Mouse (Mus musculus): ENCODE data around the gene Znfx1. TPM values are rescaled to one million over a fixed set of nuclear protein-coding genes. Genes with fewer than 3 reads are reported as not detected.

Gene Znfx1
- polyA plus RNA-seq, 1 experiment from 2014 or later, result 7.9 TPM

DNA sequence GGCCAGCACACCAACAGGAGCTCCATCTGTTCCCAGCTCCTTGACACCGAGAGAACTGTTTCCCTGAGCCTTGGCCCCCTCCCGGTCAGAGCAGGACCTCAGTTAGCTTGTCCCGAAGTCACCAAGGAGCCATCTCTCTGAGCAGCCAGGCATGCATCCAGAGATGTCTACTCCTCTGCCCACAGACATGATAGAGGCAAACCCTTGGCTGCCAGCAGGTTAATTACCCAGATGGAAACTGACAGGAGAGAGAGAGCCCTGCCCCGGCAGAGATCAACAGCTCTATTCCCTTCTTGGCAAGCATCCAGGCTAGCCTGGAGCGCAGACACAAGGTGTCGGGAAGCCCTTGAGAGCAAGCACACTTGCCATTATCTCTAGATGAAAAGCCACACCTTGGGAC, 7.5 kb upstream of the Znfx1 start:
- WGBS, result 75% methylated on average over 6 of the region's 6 CpGs
- H3K9me3 ChIP-seq, result no peaks in the 10 kb centered on the region
- ATAC-seq (ENCODE audit: low FRiP score, low read depth), result no peak

GRCm38 (mm10) chr2:167067575-167067974, 4.8 kb upstream of the Znfx1 start:
- H3K27ac ChIP-seq, result no peak overlapping the region
- no peaks in the 10 kb centered on the region for H3K9me3 ChIP-seq
- H3K36me3 ChIP-seq, result peaks cover 23% of the 10 kb centered on the region
- no peaks in the 10 kb centered on the region for H3K27me3 ChIP-seq
- no peak overlapping the region for H3K9ac ChIP-seq
- H3K4me1 ChIP-seq, result peaks cover 25% of the 10 kb centered on the region
- WGBS, result 47% methylated on average over 6 of the region's 6 CpGs
- no peak overlapping the region for H3K4me2 ChIP-seq (replicated peaks)
- no peak overlapping the region for H3K4me3 ChIP-seq
- no peak for ATAC-seq (ENCODE audit: low FRiP score, low read depth)

More for the DNA sequence above, 7.5 kb upstream of the Znfx1 start:
- H3K36me3 ChIP-seq, result peaks cover 14% of the 10 kb centered on the region
- peaks cover 16% of the 10 kb centered on the region for H3K4me1 ChIP-seq
- no peak overlapping the region for H3K27ac ChIP-seq
- no peak overlapping the region for H3K4me3 ChIP-seq
- H3K9ac ChIP-seq, result no peak overlapping the region
- no peak overlapping the region for H3K4me2 ChIP-seq (replicated peaks)
- H3K27me3 ChIP-seq, result no peaks in the 10 kb centered on the region

GRCm38 (mm10) chr2:167066528-167067516, 4.0 kb upstream of the Znfx1 start:
- ATAC-seq (ENCODE audit: low FRiP score, low read depth), result no peak
- H3K27ac ChIP-seq, result no peak overlapping the region
- H3K4me1 ChIP-seq, result peaks cover 23% of the 10 kb centered on the region
- H3K4me2 ChIP-seq (replicated peaks), result no peak overlapping the region
- H3K36me3 ChIP-seq, result peaks cover 23% of the 10 kb centered on the region
- no peaks in the 10 kb centered on the region for H3K9me3 ChIP-seq
- 33% methylated on average over 6 of the region's 6 CpGs for WGBS
- H3K9ac ChIP-seq, result no peak overlapping the region
- no peak overlapping the region for H3K4me3 ChIP-seq
- no peaks in the 10 kb centered on the region for H3K27me3 ChIP-seq

- no peaks in the 10 kb centered on the region for H3K27me3 ChIP-seq
- H3K4me1 ChIP-seq, result peaks cover 26% of the 10 kb centered on the region
- peaks cover 23% of the 10 kb centered on the region for H3K36me3 ChIP-seq
- no peaks in the 10 kb centered on the region for H3K9me3 ChIP-seq
- 0 out of 2 replicates have a peak overlapping the region, but pooled peaks have one; percentile 83 for H3K4me3 ChIP-seq
- no peak overlapping the region for H3K27ac ChIP-seq
- H3K4me2 ChIP-seq (replicated peaks), result peak overlapping the region; percentile 84
- ATAC-seq (ENCODE audit: low FRiP score, low read depth), result no peak
- 50% methylated on average over 1 of the region's 1 CpGs for WGBS
- H3K9ac ChIP-seq, result peak overlapping the region; percentile 98
Observed at GRCm38 (mm10) chr2:167066031-167066430, 3.2 kb upstream of the Znfx1 start.

DNA sequence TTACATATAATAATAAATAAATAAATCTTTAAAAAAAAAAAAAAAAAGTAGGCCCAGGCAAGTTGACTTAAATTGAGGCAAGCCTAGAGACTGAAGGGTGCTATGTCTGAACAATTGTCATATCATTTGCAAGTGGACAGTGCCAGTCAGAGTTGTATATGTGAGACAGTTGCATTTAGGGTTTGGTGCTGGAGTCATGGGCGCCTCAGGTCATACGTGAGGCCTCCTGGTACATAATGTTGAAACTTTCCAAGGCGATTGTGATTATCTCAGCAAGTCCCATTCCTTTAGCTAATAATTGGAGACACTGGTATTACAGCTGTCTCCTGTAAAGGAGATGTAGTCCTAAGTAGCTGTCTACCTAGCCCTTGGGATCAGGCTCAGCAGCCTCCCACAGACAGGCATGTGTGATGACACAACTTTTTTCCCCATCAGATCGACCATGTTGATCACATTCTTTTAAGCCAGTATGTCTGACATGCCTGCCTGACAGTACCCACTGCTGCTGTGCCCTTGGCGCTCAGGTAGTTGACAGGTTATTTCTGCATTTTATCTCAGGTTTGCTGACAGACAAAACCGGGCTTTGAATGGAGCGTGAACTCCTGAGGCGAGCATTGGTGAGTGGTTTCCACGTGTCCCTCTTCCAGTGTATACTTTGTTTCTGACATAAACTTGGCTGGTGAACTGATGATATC, 1.9 kb upstream of the Znfx1 start:
- Histone ChIP-seq H3K4me2 (replicated peaks) (peak overlapping the region; percentile 84), H3K27me3 (no peaks in the 10 kb centered on the region), H3K36me3 (peaks cover 29% of the 10 kb centered on the region), H3K4me1 (peaks cover 32% of the 10 kb centered on the region), H3K4me3 (peak overlapping the region; percentile 83), H3K9ac (peak overlapping the region; percentile 98), H3K9me3 (no peaks in the 10 kb centered on the region), H3K27ac (peak overlapping the region; percentile 29; the same call in 1 of the 2 replicates)
- no peak for ATAC-seq (ENCODE audit: low FRiP score, low read depth)
- 24% methylated on average over 9 of the region's 9 CpGs for WGBS

GRCm38 (mm10) chr2:167063906-167064496, 1.2 kb upstream of the Znfx1 start:
- Histone ChIP-seq H3K4me2 (replicated peaks) (peak overlapping the region; percentile 84), H3K4me3 (peak overlapping the region; percentile 83), H3K36me3 (peaks cover 32% of the 10 kb centered on the region), H3K27me3 (no peaks in the 10 kb centered on the region), H3K27ac (peak overlapping the region; percentile 89), H3K4me1 (peaks cover 32% of the 10 kb centered on the region), H3K9ac (peak overlapping the region; percentile 98), H3K9me3 (no peaks in the 10 kb centered on the region)
- under 1% methylated on average over 7 of the region's 7 CpGs for WGBS
- ATAC-seq (ENCODE audit: low FRiP score, low read depth), result no peak

GRCm38 (mm10) chr2:167062497-167062911, 311 bp downstream of the Znfx1 start:
- peak overlapping the region; percentile 98 for H3K9ac ChIP-seq
- peak; percentile 93 for ATAC-seq (ENCODE audit: low FRiP score, low read depth)
- H3K4me1 ChIP-seq, result peaks cover 32% of the 10 kb centered on the region
- peak overlapping the region; percentile 86 for H3K27ac ChIP-seq
- no peaks in the 10 kb centered on the region for H3K27me3 ChIP-seq
- H3K9me3 ChIP-seq, result no peaks in the 10 kb centered on the region
- H3K4me3 ChIP-seq, result peak overlapping the region; percentile 83
- peak overlapping the region; percentile 81 for H3K4me2 ChIP-seq (replicated peaks)
- H3K36me3 ChIP-seq, result peaks cover 39% of the 10 kb centered on the region
- WGBS, result under 1% methylated on average over 57 of the region's 60 CpGs

DNA sequence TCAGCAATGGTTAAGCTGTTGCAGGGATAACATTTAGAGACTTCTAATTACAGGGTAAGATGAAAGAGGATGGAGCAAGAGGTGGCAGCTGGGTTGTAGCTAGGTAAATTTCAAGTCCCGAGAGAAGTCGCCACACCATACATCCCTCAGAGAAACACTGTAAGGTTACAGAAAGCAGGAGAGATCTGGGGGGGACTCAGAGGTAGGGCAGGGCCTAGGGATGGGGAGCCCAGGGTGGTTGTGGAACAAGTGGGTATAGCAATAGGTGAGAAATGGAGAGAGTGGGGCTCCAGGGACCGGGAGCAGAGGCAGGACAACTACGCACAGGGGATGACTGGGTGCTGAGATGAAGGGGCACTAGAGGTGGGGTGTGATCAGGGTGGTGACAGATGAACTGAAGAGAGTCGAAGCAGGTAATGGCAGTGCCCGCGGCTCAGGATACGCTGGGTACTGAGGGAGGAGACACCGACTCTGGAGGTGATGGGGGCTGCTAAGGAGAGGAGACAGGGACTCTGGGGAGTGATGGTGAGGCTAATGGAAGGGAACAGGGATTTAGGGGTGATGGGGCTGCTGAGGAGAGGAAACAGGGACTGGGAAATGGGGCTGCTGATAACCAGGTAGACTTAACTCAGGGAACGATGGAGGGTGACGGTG, 1.3 kb downstream of the Znfx1 start:
- H3K9ac ChIP-seq, result peak overlapping the region; percentile 98
- H3K27me3 ChIP-seq, result no peaks in the 10 kb centered on the region
- peak overlapping the region; percentile 83 for H3K4me3 ChIP-seq
- H3K27ac ChIP-seq, result no peak overlapping the region
- H3K4me1 ChIP-seq, result peaks cover 32% of the 10 kb centered on the region
- 17% methylated on average over 11 of the region's 11 CpGs for WGBS
- peak overlapping the region; percentile 81 for H3K4me2 ChIP-seq (replicated peaks)
- no peak for ATAC-seq (ENCODE audit: low FRiP score, low read depth)
- H3K9me3 ChIP-seq, result no peaks in the 10 kb centered on the region
- peaks cover 45% of the 10 kb centered on the region for H3K36me3 ChIP-seq

DNA sequence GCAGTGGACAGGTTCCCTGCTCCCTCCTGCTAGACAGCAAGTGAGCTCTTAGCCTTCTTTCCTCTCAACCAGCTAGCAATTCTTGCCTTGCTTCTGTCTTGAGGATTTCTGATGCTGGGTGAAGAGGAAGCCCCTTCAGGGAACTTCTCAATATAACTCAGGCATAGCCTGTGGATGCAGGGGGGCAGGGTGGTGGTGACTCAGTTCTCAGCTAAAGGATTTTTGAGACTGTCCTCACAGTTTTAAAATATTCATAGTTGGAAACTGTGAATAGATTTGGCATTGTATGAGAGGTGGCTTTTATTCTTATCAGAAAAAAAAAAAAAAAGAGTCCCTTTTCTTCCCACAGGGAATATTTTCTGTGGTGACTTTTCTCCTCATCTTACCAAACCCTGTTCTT, 2.1 kb downstream of the Znfx1 start:
- H3K36me3 ChIP-seq, result peaks cover 47% of the 10 kb centered on the region
- H3K4me3 ChIP-seq, result no peak overlapping the region
- peak overlapping the region; percentile 54 for H3K9ac ChIP-seq
- H3K4me2 ChIP-seq (replicated peaks), result 0 out of 2 replicates have a peak overlapping the region, but pooled peaks have one; percentile 0
- H3K27ac ChIP-seq, result no peak overlapping the region
- ATAC-seq (ENCODE audit: low FRiP score, low read depth), result no peak
- no peaks in the 10 kb centered on the region for H3K9me3 ChIP-seq
- no peaks in the 10 kb centered on the region for H3K27me3 ChIP-seq
- peaks cover 29% of the 10 kb centered on the region for H3K4me1 ChIP-seq

DNA sequence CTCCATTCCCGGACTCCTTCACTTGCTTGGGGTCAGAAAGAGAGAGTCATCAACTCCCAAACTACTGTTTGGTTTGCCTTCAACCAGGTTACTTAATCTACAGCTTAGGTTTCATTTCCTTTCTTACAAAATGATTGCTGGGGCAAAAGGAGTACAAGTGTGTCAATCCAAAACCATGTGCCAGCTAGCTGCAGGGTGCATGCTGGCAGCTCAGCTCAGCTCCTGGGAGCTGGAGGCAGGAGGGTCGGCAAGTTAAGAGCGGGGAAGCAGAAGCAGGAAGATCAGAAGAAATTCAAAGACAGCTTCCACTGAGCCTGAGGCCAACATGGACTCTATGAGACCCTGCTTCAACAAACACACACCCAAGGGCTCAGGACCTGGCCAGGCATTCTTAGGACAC, 2.5 kb downstream of the Znfx1 start:
- Histone ChIP-seq H3K4me3 (no peak overlapping the region), H3K9ac (peak overlapping the region; percentile 54), H3K27me3 (no peaks in the 10 kb centered on the region), H3K4me2 (replicated peaks) (0 out of 2 replicates have a peak overlapping the region, but pooled peaks have one; percentile 0), H3K36me3 (peaks cover 47% of the 10 kb centered on the region), H3K4me1 (peaks cover 25% of the 10 kb centered on the region), H3K27ac (no peak overlapping the region), H3K9me3 (no peaks in the 10 kb centered on the region)
- 67% methylated on average over 3 of the region's 3 CpGs for WGBS
- ATAC-seq (ENCODE audit: low FRiP score, low read depth), result no peak

DNA sequence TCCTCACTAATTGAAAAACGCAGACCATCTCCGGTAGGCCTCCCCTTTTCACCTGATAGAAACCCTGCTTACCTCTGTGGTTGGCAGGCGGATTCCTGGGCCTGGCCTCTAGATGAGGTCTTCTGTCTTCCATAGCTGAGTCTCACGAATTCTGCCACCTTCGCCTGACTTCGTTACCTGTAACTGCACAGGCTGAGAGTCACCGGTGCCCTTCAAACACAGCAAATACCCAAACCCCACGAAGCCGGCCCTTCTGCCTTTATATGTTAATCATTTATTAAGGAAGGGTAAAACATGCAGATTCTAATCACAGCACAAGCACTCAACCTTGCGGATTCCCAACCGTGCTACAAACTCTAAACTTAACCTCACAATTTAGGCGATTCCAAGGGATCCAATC, 2.9 kb downstream of the Znfx1 start:
- H3K27ac ChIP-seq, result no peak overlapping the region
- peaks cover 21% of the 10 kb centered on the region for H3K4me1 ChIP-seq
- peak overlapping the region; percentile 48; the same call in 1 of the 2 replicates for H3K9ac ChIP-seq
- H3K9me3 ChIP-seq, result no peaks in the 10 kb centered on the region
- H3K4me3 ChIP-seq, result no peak overlapping the region
- no peak for ATAC-seq (ENCODE audit: low FRiP score, low read depth)
- H3K36me3 ChIP-seq, result peaks cover 47% of the 10 kb centered on the region
- 0 out of 2 replicates have a peak overlapping the region, but pooled peaks have one; percentile 0 for H3K4me2 ChIP-seq (replicated peaks)
- 70% methylated on average over 12 of the region's 12 CpGs for WGBS
- no peaks in the 10 kb centered on the region for H3K27me3 ChIP-seq
